Mouse (Mus musculus) stomach, postnatal 0 days (tissue): ENCODE data around the gene Esr2.

Experiments used
- CTCF ChIP-seq: IDR thresholded peaks from 2 replicates; pipeline ENCODE4 v1.5.1; 2016; ENCODE audit warnings: antibody characterized with exemption, low read depth, mild to moderate bottlenecking, moderate library complexity
- EP300 ChIP-seq: optimal IDR thresholded peaks from 2 replicates; pipeline ENCODE3; 2016; ENCODE audit warnings: antibody characterized with exemption

DNA sequence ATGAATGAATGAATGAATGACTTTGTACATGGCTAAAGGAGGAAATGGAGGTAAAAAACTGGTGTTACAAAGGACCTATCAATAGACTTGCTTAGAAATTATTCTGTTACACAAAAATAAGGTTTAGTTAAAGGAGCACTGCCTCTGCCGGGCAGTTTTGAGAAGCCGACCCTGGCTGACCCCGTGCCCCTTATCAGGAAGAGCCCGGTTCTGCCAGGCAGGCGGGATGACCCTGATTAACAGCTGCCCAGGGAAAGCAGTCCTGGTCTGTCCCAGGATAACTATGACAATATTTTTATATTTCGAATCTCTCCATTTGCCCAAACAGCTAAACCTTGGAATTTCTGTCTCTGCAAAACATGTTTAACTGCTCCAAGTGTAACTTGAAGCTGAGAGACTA, 7.2 kb upstream of the Esr2 start:
- TF ChIP-seq CTCF = no peak
- TF ChIP-seq EP300 = no peak
